Mouse (Mus musculus) ovary, postnatal 36 days (tissue): ENCODE results near the gene Rangap1.
"Not testable (repeated sequence)": the region's sequence is repeated elsewhere in the genome, so short reads cannot be mapped to it uniquely, and the experiment has no call there.

Experiments
- DNase-seq: peaks from one replicate; pipeline ENCODE4 v3.0.0; 2022; ENCODE audit warnings: low spot score, mixed read lengths

Gene Rangap1

DNA sequence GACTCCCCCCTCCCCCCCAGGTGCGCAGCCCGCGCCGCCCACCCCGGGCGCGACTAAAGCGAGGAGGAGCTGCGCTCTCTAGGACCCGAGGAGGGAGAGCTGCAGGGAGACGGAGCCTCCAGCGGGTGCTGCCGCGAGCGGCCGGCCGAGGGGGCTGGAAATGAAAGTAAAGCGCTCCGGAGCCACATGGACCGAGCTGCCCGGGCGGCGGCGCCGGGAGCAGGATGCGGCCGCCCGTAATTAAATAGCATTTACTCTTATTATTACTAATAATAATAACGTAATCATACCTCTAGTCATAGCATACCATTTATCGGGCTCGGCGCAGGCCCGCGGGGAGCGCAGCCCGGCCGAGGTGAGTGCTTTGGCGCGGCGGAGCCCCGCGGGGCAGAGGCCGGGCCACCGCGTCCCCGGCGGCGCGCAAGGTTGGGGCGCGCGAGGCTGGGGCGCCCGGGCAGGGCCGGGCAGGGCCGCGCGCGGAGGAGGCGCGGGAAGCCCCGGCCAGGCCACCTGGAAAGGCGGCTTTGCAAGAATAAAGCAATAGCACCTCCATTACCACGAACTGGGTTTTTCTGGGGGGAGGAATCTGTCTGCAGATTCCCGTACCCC is at the start of gene Rangap1, which contains the start of gene Zc3h7b:
Gene Rangap1, minus strand, starts transcription at position 539 of the 609 bp plus-strand sequence.
Gene Zc3h7b, plus strand, starts transcription at position 66 of the 609 bp plus-strand sequence.
- DNase-seq: peak; percentile 83

DNA sequence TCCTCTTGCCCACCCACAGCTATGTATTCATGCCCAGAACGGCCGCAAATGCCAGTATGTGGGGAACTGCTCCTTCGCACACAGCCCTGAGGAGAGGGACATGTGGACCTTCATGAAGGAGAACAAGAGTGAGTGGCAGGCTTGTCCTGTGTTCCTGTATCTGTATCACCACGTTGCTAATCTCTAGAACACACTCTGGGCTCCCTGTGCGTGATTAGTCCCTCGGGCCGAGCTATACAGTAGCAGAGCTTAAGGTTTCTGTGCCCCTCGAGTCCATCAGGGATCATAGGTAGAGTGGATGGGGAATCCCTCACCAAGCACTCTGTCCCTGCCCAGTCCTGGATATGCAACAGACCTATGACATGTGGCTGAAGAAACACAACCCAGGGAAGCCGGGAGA is 47.1 kb upstream of the Rangap1 start:
- DNase-seq: no peak

DNA sequence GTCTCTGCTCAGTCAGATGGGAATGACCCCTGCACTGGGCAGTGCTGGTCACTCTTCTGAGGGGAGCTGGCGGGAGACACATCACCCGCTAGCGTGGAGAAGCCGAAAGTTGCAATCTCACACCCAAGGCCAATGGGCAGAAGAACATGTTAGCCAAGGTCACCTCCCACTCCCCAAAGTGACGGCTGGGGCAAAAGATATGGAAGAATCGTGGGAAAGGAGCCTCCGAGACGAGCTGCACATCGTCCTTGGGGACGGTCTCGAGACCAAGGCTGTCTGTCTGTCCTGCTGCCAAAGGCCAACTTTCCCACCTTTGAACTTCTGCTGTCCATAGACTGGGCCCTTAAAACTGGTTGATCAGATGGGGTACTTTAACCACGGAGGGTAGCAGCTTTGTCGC is 42.2 kb upstream of the Rangap1 start:
- DNase-seq: peak; percentile 46

DNA sequence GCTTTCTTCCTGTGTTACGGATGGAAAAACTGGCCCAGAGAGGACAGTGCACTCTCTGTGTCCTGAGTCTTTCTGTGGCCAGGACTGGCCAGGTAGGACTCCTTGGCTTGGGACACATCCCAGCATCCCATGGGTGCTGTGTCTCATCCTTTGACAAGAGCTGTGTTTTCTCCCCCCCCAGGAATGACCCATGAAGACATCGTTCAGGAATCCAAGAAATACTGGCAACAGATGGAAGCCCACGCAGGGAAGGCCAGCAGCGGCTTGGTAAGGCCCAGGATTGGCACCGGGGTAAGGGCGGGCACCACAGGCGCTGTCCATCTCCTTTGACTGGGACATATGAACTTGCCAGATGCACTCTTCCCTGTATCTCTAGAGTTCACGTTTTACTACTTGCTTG is 40.4 kb upstream of the Rangap1 start:
- no peak for DNase-seq

GRCm38 (mm10) chr15:81784762-81785161 is 39.4 kb upstream of the Rangap1 start:
- no peak for DNase-seq

- no peak for DNase-seq
These were observed 36.5 kb upstream of the Rangap1 start for GRCm38 (mm10) chr15:81781816-81782215.

DNA sequence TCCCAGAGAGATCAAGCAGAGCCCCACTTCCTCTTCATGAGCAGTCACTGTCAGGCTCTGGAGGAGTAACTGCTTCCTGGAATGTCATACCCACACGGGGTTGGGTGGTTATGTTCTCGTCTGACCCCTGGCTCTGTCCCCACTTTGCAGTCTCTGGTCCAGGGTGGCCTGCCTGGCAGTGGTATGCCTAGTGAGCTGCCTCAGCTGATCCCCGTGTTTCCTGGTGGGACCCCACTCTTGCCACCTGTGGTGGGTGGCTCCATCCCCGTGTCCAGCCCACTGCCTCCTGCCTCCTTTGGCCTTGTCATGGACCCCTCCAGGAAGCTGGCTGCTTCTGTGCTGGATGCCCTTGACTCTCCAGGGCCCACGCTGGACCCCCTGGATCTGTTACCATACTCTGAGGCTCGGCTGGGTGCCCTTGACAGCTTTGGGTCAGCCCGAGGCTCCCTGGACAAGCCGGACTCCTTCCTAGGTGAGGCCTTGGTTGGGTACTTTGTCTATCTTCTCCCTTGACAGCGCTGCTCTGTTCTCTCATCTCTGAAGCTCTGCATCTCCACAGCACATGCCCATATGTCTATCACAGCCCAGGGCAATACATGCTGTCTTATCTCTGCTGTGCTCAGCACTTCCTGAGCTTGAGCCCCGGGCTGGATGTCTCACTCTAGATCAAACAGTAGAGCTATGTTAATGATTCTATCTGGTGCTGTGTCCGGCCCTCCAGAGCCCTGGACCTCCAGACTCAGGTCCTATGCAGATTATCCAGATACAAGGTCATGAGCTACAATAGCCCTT is 31.5 kb upstream of the Rangap1 start:
- DNase-seq: no peak

DNA sequence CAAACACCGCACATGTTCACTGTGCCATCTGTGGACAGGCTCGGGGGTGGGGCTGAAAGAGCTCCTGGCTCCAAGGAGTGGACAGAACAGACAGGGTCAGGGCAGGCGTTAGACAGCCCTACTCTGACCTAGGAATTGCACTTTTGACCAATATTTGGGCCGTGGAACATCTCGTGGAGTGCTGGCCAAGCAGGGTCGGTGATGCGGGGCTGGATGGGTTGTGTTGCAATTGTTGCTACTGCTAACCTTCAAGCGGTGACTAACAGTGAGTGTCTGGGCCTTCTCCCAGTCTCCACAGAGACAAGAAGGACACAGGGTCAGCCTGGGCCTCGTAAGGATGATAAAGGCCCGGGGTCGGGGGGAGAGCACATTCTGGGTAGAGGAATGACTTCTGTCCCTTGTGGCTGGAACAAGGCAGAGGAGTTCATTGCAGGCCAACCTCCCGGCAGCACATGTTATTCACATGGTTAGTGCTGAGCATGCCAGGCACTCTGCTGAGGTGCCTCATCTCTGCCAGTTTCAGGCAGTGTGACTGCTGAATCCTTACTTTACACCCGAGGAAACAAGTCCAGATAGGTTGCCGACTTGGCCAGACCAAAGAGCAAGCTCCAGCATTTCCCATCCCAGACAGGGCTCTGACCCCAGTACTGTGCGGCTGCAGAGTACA is 29.3 kb upstream of the Rangap1 start:
- DNase-seq: peak; percentile 38

GRCm38 (mm10) chr15:81772431-81773120 is 27.2 kb upstream of the Rangap1 start:
- no peak for DNase-seq

DNA sequence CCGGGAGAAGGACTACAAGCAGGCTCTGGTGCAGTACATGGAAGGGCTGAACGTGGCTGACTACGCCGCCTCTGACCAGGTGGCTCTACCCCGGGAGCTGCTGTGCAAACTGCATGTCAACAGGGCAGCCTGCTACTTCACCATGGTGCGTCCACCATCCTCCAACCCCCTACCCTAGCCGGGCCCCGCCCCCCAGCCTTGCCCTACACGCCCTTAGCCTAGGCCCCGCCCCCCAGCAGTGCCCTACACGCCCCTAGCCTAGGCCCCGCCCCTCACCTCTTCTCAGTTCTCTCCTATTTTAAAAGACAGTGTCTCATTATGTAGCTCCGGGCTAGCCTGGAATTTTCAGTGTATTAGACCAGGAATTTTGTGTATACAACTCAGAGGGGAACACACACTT is 23.7 kb upstream of the Rangap1 start:
- DNase-seq: no peak

GRCm38 (mm10) chr15:81766439-81766838 is 21.1 kb upstream of the Rangap1 start:
- no peak for DNase-seq

DNA sequence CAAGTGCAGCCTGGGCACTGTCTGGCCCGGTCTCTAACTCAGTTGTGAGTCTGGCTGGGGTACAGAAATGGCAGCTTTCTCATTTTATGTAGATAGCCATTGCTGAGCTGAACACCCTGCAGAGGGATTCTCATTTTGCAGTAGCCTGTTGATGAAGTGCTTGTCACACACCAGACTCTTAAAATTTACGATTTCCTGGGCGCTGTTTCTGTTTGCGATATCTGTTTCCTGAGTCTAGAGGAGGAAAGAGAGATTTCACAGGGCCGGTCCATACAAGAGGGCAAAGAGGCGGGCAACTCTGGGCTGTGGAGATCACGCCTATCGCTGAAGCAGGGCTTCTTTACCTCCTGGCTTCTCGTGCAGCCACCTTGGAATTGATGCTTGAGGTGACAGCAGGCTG is 20.3 kb upstream of the Rangap1 start:
- no peak for DNase-seq

- DNase-seq: no peak
These were observed 19.2 kb upstream of the Rangap1 start for GRCm38 (mm10) chr15:81764573-81764972.

DNA sequence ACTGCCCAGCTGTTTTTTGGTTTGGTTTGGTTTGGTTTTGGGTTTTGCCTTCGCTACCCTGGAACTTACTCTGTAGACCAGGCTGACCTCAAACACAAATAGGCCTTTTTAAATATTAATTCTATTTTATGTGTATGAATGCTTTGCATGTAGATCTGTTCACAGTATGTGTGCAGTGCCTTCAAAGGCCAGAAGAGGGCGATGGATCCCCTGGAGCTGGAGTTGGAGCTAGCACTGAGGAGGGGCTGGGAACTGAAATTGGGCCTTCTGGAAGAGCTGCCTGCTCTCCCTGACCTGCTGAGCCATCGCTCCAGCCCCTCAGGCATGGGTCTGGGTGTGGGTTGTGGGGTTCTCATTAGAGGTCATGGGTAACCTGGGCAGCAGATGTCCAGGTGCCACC is 16.6 kb upstream of the Rangap1 start:
- DNase-seq: no peak

GRCm38 (mm10) chr15:81761381-81761780 is 16.1 kb upstream of the Rangap1 start:
- DNase-seq: no peak

GRCm38 (mm10) chr15:81760361-81761079 is 15.2 kb upstream of the Rangap1 start:
- DNase-seq: no peak

DNA sequence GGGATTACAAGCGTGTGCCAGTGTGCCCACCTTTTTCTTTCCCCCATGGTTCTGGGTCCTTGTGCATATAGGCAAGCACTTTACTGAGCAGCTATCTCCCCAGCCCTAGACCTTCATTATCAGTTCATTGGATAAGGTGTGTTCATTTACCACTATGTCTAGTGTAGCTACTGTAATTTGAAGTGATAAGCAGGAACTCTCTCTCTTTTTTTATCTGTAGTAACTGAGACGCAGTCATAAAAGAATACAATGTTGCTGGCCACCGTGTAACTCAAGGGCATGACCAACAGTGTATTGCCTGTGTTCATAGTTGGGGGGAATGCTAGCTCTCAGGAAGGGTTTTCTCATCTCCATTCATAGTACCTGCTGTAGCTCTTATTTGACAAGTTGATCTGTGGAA is 14.2 kb upstream of the Rangap1 start:
- no peak for DNase-seq

DNA sequence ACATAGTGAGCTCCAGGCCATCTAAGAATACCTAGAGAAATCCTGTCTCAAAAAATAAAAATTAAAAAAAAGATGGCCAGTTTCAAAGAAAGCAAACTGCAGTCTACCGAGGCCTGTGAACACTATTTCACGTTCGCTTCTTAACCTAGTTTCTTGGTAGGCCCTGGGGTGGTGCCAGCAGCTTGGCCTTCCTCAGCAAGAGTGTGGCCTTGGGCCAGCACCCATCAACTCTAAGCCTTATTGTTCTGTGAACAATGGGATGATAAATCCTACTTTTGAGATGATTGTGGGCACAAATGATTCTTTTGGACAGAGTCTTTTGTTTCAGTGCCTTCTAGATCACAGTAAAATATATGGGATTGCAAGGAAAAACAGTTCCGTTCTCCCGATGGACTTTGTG is 13.4 kb upstream of the Rangap1 start:
- peak; percentile 70 for DNase-seq

DNA sequence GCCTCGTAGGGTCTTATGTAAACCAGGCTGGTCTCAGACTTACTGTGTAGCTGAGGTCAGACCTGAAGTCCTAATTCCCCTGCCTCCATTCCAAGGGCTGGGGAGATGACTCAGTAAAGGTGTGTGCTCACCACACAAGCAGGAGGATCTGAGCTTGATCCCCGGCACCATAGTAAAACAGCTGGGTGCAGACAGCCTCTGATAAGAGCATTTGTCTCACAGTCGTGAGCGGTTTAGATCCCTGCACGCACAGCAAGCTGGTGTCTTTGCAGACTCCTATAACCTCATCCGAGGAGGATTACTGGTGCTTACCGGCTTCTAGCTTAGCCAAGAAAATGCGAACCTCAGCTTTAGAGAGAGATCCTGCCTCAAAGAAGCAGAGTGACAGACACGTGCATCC is 8.3 kb upstream of the Rangap1 start:
- no peak for DNase-seq

DNA sequence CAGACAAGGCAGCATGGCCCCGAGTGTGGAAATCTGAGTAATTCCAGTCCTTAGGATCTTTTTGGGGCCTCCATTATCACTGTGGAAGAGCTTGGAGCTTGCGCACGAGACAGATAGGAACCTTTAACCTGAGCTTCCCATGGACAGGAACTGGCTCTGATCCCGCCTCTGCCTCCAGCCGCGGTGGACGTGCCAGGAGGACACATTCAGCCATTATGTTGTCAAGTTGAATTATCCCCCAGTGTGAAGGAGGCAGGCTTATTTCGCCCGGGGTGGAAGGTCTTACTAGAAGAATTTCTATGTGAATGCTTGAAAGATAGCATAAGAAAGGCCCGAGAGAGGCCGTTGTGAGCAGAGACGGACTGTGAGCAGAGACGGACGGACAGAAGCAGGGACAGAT is 4.4 kb upstream of the Rangap1 start:
- peak; percentile 29 for DNase-seq

- DNase-seq: peak; percentile 62
These were observed 328 bp upstream of the Rangap1 start for GRCm38 (mm10) chr15:81745601-81746114.

- DNase-seq: not testable (repeated sequence)
These were observed 3.0 kb downstream of the Rangap1 start for GRCm38 (mm10) chr15:81742368-81742767.
